Mouse (Mus musculus): ENCODE results near the gene Tnks2.

DNA sequence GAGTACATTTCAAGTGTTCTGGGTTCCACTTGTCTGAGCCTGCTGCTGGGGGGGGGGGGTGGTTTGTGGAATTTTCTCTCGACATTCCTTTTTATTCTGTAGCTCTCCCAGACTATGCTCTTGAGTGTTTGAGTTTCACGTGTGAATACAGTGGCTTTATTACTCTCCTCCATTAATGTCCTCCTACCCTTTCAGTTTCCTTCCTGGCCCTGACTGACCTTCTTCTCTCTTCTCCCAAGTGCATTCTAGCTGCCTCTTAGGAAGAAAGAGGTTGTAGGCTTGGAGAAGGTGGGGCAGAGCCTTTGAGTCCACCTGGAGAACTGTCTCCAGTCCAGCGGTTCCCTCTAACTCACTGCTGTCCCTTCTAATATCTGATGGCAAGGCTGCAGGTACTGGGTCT, 88.9 kb downstream of the Tnks2 start:
- TF ChIP-seq CTCF (IDR thresholded peaks at IDR 0.05; ENCODE audit: low read depth, low read length), result no peak
- no peak for TF ChIP-seq POLR2A (IDR thresholded peaks at IDR 0.05; ENCODE audit: extremely low read depth, insufficient read depth, low read length)
